Mouse (Mus musculus): ENCODE data around the gene Gdf2. TPM values are rescaled to one million over a fixed set of nuclear protein-coding genes. Genes with fewer than 3 reads are reported as not detected.
A peak's percentile ranks its signal among the peaks of the same experiment; 100 is the strongest.

Gene Gdf2
- not detected in 2 replicates for polyA plus RNA-seq (2015; fragmentation: Nextera tagmentation; extraction: Ambion mirVana)

- ATAC-seq: no peak
- H3K9me3 ChIP-seq (ENCODE audit: control insufficient read depth, low read length): no peaks in the 10 kb centered on the region
- H3K27ac ChIP-seq (ENCODE audit: low read length): no peak within 1 kb of the TSS
- 82% methylated on average over 8 of the region's 8 CpGs for WGBS
- no peaks in the 10 kb centered on the region for H3K27me3 ChIP-seq (replicated peaks; ENCODE audit: control insufficient read depth, insufficient read depth, low read length)
- H3K9ac ChIP-seq (replicated peaks; ENCODE audit: low read depth, low read length): no peak within 1 kb of the TSS
- no peaks in the 10 kb centered on the region for H3K4me1 ChIP-seq (replicated peaks; ENCODE audit: control insufficient read depth, insufficient read depth, low read length)
- no peak within 1 kb of the TSS for H3K4me2 ChIP-seq (ENCODE audit: low read length)
- no peaks in the 10 kb centered on the region for H3K36me3 ChIP-seq (ENCODE audit: control insufficient read depth, insufficient read depth)
- no peak within 1 kb of the TSS for H3K4me3 ChIP-seq (replicated peaks; ENCODE audit: low read length)
Observed at GRCm38 (mm10) chr14:33940739-33941138, at the start of gene Gdf2. Gene Gdf2, plus strand, starts transcription at chr14:33941039.

GRCm38 (mm10) chr14:33891507-33891906 is 49.3 kb upstream of the Gdf2 start:
- WGBS: 79% methylated on average over 3 of the region's 3 CpGs
- H3K27ac ChIP-seq (ENCODE audit: low read length): no peak overlapping the region
- no peaks in the 10 kb centered on the region; the same call in 1 of the 2 replicates for H3K4me1 ChIP-seq (replicated peaks; ENCODE audit: control insufficient read depth, insufficient read depth, low read length)
- H3K4me2 ChIP-seq (ENCODE audit: low read length): no peak overlapping the region
- ATAC-seq: no peak
- H3K27me3 ChIP-seq (replicated peaks; ENCODE audit: control insufficient read depth, insufficient read depth, low read length): no peaks in the 10 kb centered on the region
- H3K36me3 ChIP-seq (ENCODE audit: control insufficient read depth, insufficient read depth): no peaks in the 10 kb centered on the region
- no peak overlapping the region for H3K9ac ChIP-seq (replicated peaks; ENCODE audit: low read depth, low read length)
- H3K4me3 ChIP-seq (replicated peaks; ENCODE audit: low read length): no peak overlapping the region
- no peaks in the 10 kb centered on the region for H3K9me3 ChIP-seq (ENCODE audit: control insufficient read depth, low read length)

- Histone ChIP-seq H3K27me3 (replicated peaks; ENCODE audit: control insufficient read depth, insufficient read depth, low read length) (no peaks in the 10 kb centered on the region), H3K4me2 (ENCODE audit: low read length) (no peak overlapping the region), H3K9ac (replicated peaks; ENCODE audit: low read depth, low read length) (no peak overlapping the region), H3K4me3 (replicated peaks; ENCODE audit: low read length) (no peak overlapping the region), H3K27ac (ENCODE audit: low read length) (no peak overlapping the region), H3K4me1 (replicated peaks; ENCODE audit: control insufficient read depth, insufficient read depth, low read length) (no peaks in the 10 kb centered on the region; the same call in 1 of the 2 replicates), H3K36me3 (ENCODE audit: control insufficient read depth, insufficient read depth) (no peaks in the 10 kb centered on the region), H3K9me3 (ENCODE audit: control insufficient read depth, low read length) (no peaks in the 10 kb centered on the region)
- 74% methylated on average over 5 of the region's 5 CpGs for WGBS
- peak; percentile 76; the same call in 1 of the 2 replicates for ATAC-seq
Observed at GRCm38 (mm10) chr14:33895777-33896176, 45.1 kb upstream of the Gdf2 start.

GRCm38 (mm10) chr14:33896628-33897300 is 44.1 kb upstream of the Gdf2 start:
- H3K9ac ChIP-seq (replicated peaks; ENCODE audit: low read depth, low read length): no peak overlapping the region
- 35% methylated on average over 9 of the region's 9 CpGs for WGBS
- H3K9me3 ChIP-seq (ENCODE audit: control insufficient read depth, low read length): no peaks in the 10 kb centered on the region
- ATAC-seq: no peak
- no peaks in the 10 kb centered on the region for H3K36me3 ChIP-seq (ENCODE audit: control insufficient read depth, insufficient read depth)
- H3K4me2 ChIP-seq (ENCODE audit: low read length): no peak overlapping the region
- no peak overlapping the region for H3K4me3 ChIP-seq (replicated peaks; ENCODE audit: low read length)
- no peaks in the 10 kb centered on the region; the same call in 1 of the 2 replicates for H3K4me1 ChIP-seq (replicated peaks; ENCODE audit: control insufficient read depth, insufficient read depth, low read length)
- no peak overlapping the region for H3K27ac ChIP-seq (ENCODE audit: low read length)
- H3K27me3 ChIP-seq (replicated peaks; ENCODE audit: control insufficient read depth, insufficient read depth, low read length): no peaks in the 10 kb centered on the region

GRCm38 (mm10) chr14:33902783-33903182 is 38.1 kb upstream of the Gdf2 start:
- no peaks in the 10 kb centered on the region for H3K36me3 ChIP-seq (ENCODE audit: control insufficient read depth, insufficient read depth)
- no peak overlapping the region for H3K4me2 ChIP-seq (ENCODE audit: low read length)
- H3K4me3 ChIP-seq (replicated peaks; ENCODE audit: low read length): no peak overlapping the region
- no peak overlapping the region for H3K27ac ChIP-seq (ENCODE audit: low read length)
- H3K4me1 ChIP-seq (replicated peaks; ENCODE audit: control insufficient read depth, insufficient read depth, low read length): no peaks in the 10 kb centered on the region
- 97% methylated on average over 4 of the region's 4 CpGs for WGBS
- H3K9ac ChIP-seq (replicated peaks; ENCODE audit: low read depth, low read length): no peak overlapping the region
- ATAC-seq: no peak
- H3K9me3 ChIP-seq (ENCODE audit: control insufficient read depth, low read length): no peaks in the 10 kb centered on the region
- H3K27me3 ChIP-seq (replicated peaks; ENCODE audit: control insufficient read depth, insufficient read depth, low read length): no peaks in the 10 kb centered on the region

GRCm38 (mm10) chr14:33903199-33903598 is 37.6 kb upstream of the Gdf2 start:
- H3K4me2 ChIP-seq (ENCODE audit: low read length): no peak overlapping the region
- H3K27me3 ChIP-seq (replicated peaks; ENCODE audit: control insufficient read depth, insufficient read depth, low read length): no peaks in the 10 kb centered on the region
- no peak overlapping the region for H3K4me3 ChIP-seq (replicated peaks; ENCODE audit: low read length)
- no peaks in the 10 kb centered on the region for H3K36me3 ChIP-seq (ENCODE audit: control insufficient read depth, insufficient read depth)
- no peaks in the 10 kb centered on the region for H3K4me1 ChIP-seq (replicated peaks; ENCODE audit: control insufficient read depth, insufficient read depth, low read length)
- no peak overlapping the region for H3K9ac ChIP-seq (replicated peaks; ENCODE audit: low read depth, low read length)
- 88% methylated on average over 1 of the region's 1 CpGs for WGBS
- H3K27ac ChIP-seq (ENCODE audit: low read length): no peak overlapping the region
- H3K9me3 ChIP-seq (ENCODE audit: control insufficient read depth, low read length): no peaks in the 10 kb centered on the region
- ATAC-seq: no peak

GRCm38 (mm10) chr14:33904851-33905250 is 36.0 kb upstream of the Gdf2 start:
- Histone ChIP-seq H3K9me3 (ENCODE audit: control insufficient read depth, low read length) (no peaks in the 10 kb centered on the region), H3K4me2 (ENCODE audit: low read length) (no peak overlapping the region), H3K36me3 (ENCODE audit: control insufficient read depth, insufficient read depth) (no peaks in the 10 kb centered on the region), H3K27ac (ENCODE audit: low read length) (no peak overlapping the region), H3K4me1 (replicated peaks; ENCODE audit: control insufficient read depth, insufficient read depth, low read length) (no peaks in the 10 kb centered on the region), H3K4me3 (replicated peaks; ENCODE audit: low read length) (no peak overlapping the region), H3K9ac (replicated peaks; ENCODE audit: low read depth, low read length) (no peak overlapping the region), H3K27me3 (replicated peaks; ENCODE audit: control insufficient read depth, insufficient read depth, low read length) (no peaks in the 10 kb centered on the region)
- ATAC-seq: no peak

- Histone ChIP-seq H3K36me3 (ENCODE audit: control insufficient read depth, insufficient read depth) (no peaks in the 10 kb centered on the region), H3K9ac (replicated peaks; ENCODE audit: low read depth, low read length) (no peak overlapping the region), H3K4me2 (ENCODE audit: low read length) (no peak overlapping the region), H3K4me1 (replicated peaks; ENCODE audit: control insufficient read depth, insufficient read depth, low read length) (no peaks in the 10 kb centered on the region), H3K27ac (ENCODE audit: low read length) (no peak overlapping the region), H3K4me3 (replicated peaks; ENCODE audit: low read length) (no peak overlapping the region), H3K9me3 (ENCODE audit: control insufficient read depth, low read length) (no peaks in the 10 kb centered on the region), H3K27me3 (replicated peaks; ENCODE audit: control insufficient read depth, insufficient read depth, low read length) (0 out of 2 replicates have a peak, but pooled peaks cover 2% of the 10 kb centered on the region)
- no peak for ATAC-seq
- 31% methylated on average over 3 of the region's 3 CpGs for WGBS
Observed at GRCm38 (mm10) chr14:33913727-33914126, 27.1 kb upstream of the Gdf2 start.

GRCm38 (mm10) chr14:33914206-33914605 is 26.6 kb upstream of the Gdf2 start:
- Histone ChIP-seq H3K9ac (replicated peaks; ENCODE audit: low read depth, low read length) (no peak overlapping the region), H3K9me3 (ENCODE audit: control insufficient read depth, low read length) (no peaks in the 10 kb centered on the region), H3K4me1 (replicated peaks; ENCODE audit: control insufficient read depth, insufficient read depth, low read length) (no peaks in the 10 kb centered on the region; the same call in 1 of the 2 replicates), H3K27me3 (replicated peaks; ENCODE audit: control insufficient read depth, insufficient read depth, low read length) (0 out of 2 replicates have a peak, but pooled peaks cover 3% of the 10 kb centered on the region), H3K4me3 (replicated peaks; ENCODE audit: low read length) (no peak overlapping the region), H3K4me2 (ENCODE audit: low read length) (no peak overlapping the region), H3K36me3 (ENCODE audit: control insufficient read depth, insufficient read depth) (no peaks in the 10 kb centered on the region), H3K27ac (ENCODE audit: low read length) (no peak overlapping the region)
- ATAC-seq: no peak
- 73% methylated on average over 9 of the region's 9 CpGs for WGBS
